Mouse (Mus musculus): ENCODE results near the gene Adcy6. TPM values are rescaled to one million over a fixed set of nuclear protein-coding genes. Genes with fewer than 3 reads are reported as not detected.
A peak's percentile ranks its signal among the peaks of the same experiment; 100 is the strongest.
"Not testable (repeated sequence)": the region's sequence is repeated elsewhere in the genome, so short reads cannot be mapped to it uniquely, and the experiment has no call there.

Gene Adcy6
- polyA plus RNA-seq, 1 experiment from 2014 or later, result 9.9 TPM

DNA sequence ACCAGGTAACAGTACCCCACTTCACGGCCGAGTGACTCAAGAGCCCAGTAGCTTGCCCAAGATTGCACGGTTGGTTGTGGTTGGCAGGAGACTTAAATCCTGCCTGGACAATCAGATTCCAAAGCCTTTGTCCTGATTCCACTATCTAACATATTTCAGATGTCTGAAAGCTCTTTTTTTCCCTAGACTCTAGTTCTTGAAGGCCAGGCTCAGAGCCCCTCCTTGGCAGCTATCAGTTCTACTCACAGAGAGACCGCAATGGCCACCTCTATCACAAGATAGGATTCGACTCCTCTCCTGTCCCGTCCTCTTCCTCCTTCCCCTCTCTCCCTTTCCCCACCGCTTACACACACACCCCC, 8.1 kb downstream of the Adcy6 start:
- Histone ChIP-seq H3K9ac (ENCODE audit: low read depth, low read length) (no peak overlapping the region), H3K4me2 (ENCODE audit: low read length) (peak overlapping the region; percentile 8; the same call in 1 of the 2 replicates), H3K27me3 (ENCODE audit: control insufficient read depth, insufficient read depth, low read depth, low read length) (no peaks in the 10 kb centered on the region), H3K36me3 (ENCODE audit: control insufficient read depth, insufficient read depth, low read length) (peaks cover 23% of the 10 kb centered on the region), H3K27ac (ENCODE audit: low read length) (no peak overlapping the region), H3K4me1 (ENCODE audit: control insufficient read depth, insufficient read depth, low read length) (peaks cover 10% of the 10 kb centered on the region), H3K4me3 (ENCODE audit: low read depth, low read length) (no peak overlapping the region), H3K9me3 (replicated peaks; ENCODE audit: control insufficient read depth, low read length, poor library complexity, severe bottlenecking) (no peaks in the 10 kb centered on the region)
- no peak for ATAC-seq
- 86% methylated on average over 7 of the region's 7 CpGs for WGBS

DNA sequence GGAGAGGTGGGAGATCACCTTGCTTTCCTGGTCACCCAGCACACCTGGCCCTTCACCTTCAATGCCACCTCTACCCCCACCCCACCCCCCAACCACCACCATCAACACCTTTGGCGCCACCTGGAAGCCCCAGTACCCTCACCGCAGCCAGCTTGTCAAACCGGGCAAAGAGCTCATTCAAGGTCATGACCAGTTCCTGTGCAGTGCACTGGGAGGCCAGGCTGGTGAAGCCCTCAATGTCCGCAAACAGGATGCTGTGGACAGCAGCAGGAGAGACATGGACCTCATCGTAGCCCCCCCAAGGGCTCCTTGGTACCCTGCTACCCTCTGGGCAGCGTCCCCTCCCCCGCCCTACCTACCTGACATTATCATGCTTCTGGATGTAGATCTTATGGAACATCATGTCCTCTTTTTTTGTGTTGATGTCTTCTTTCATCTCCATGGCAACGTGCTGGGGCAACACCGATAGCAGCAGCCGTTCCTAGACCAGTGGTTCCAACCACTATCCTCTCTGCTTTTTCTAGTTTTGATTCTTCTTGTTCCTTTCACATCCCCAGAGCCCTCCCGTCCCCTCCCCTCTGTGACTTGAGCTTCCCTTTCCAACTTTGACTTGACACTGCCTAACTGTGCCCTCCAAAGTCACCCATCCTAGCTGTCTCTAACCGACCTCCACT, 9.7 kb downstream of the Adcy6 start:
- no peaks in the 10 kb centered on the region for H3K9me3 ChIP-seq (replicated peaks; ENCODE audit: control insufficient read depth, low read length, poor library complexity, severe bottlenecking)
- H3K9ac ChIP-seq (ENCODE audit: low read depth, low read length), result no peak overlapping the region
- no peak overlapping the region for H3K4me3 ChIP-seq (ENCODE audit: low read depth, low read length)
- no peak overlapping the region for H3K27ac ChIP-seq (ENCODE audit: low read length)
- H3K4me1 ChIP-seq (ENCODE audit: control insufficient read depth, insufficient read depth, low read length), result peaks cover 8% of the 10 kb centered on the region
- WGBS, result 86% methylated on average over 12 of the region's 12 CpGs
- no peak overlapping the region for H3K4me2 ChIP-seq (ENCODE audit: low read length)
- no peaks in the 10 kb centered on the region for H3K27me3 ChIP-seq (ENCODE audit: control insufficient read depth, insufficient read depth, low read depth, low read length)
- ATAC-seq, result no peak
- H3K36me3 ChIP-seq (ENCODE audit: control insufficient read depth, insufficient read depth, low read length), result peaks cover 32% of the 10 kb centered on the region

DNA sequence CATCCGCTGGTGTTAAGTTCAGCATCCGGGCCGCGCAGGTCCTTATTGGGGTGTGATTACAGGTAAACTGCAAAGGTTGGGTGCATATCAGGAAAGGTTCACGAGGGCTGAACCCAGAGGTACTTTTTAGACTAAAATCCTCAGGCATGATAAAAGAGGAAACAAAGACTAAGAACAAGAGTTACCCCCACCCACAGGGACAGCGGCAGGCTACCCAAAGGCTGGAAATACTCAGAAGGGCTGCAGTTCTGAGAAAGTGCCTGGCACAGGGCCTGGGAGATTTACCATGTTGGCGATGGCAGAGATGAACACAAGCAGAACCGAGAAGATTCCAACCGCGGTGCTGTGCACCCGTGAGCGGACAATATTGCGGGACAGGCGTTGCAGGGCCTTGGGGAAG, 13.3 kb downstream of the Adcy6 start:
- WGBS, result 96% methylated on average over 14 of the region's 14 CpGs
- peaks cover 49% of the 10 kb centered on the region for H3K36me3 ChIP-seq (ENCODE audit: control insufficient read depth, insufficient read depth, low read length)

DNA sequence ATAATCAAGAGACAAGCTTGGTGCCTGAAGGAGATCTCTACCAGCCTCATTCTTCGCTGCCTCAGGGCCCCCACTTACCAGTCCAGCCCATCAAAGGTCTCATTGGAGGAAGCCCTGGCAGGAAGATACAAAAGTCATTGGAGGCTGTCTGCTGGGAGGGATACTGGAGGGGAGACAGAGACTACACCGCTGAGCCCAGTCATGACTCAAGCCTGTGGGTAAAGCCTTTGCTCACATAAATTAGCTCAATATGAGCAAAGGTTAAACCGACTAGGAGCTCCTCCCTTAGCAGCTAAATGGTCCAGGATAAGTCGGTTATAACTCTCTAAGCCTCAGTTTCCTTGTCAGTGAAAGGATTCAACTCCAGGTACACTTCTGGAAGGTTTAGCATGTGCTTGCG, 14.8 kb downstream of the Adcy6 start:
- Histone ChIP-seq H3K36me3 (ENCODE audit: control insufficient read depth, insufficient read depth, low read length) (peaks cover 49% of the 10 kb centered on the region), H3K9me3 (replicated peaks; ENCODE audit: control insufficient read depth, low read length, poor library complexity, severe bottlenecking) (no peaks in the 10 kb centered on the region), H3K9ac (ENCODE audit: low read depth, low read length) (no peak overlapping the region), H3K4me2 (ENCODE audit: low read length) (no peak overlapping the region), H3K4me3 (ENCODE audit: low read depth, low read length) (no peak overlapping the region), H3K4me1 (ENCODE audit: control insufficient read depth, insufficient read depth, low read length) (no peaks in the 10 kb centered on the region), H3K27ac (ENCODE audit: low read length) (no peak overlapping the region), H3K27me3 (ENCODE audit: control insufficient read depth, insufficient read depth, low read depth, low read length) (no peaks in the 10 kb centered on the region)
- WGBS, result 95% methylated on average over 5 of the region's 5 CpGs
- ATAC-seq, result no peak

More for the DNA sequence above, 13.3 kb downstream of the Adcy6 start:
- Histone ChIP-seq H3K27ac (ENCODE audit: low read length) (no peak overlapping the region), H3K4me3 (ENCODE audit: low read depth, low read length) (no peak overlapping the region), H3K4me1 (ENCODE audit: control insufficient read depth, insufficient read depth, low read length) (no peaks in the 10 kb centered on the region), H3K27me3 (ENCODE audit: control insufficient read depth, insufficient read depth, low read depth, low read length) (no peaks in the 10 kb centered on the region), H3K4me2 (ENCODE audit: low read length) (no peak overlapping the region), H3K9ac (ENCODE audit: low read depth, low read length) (no peak overlapping the region), H3K9me3 (replicated peaks; ENCODE audit: control insufficient read depth, low read length, poor library complexity, severe bottlenecking) (no peaks in the 10 kb centered on the region)
- ATAC-seq, result no peak

DNA sequence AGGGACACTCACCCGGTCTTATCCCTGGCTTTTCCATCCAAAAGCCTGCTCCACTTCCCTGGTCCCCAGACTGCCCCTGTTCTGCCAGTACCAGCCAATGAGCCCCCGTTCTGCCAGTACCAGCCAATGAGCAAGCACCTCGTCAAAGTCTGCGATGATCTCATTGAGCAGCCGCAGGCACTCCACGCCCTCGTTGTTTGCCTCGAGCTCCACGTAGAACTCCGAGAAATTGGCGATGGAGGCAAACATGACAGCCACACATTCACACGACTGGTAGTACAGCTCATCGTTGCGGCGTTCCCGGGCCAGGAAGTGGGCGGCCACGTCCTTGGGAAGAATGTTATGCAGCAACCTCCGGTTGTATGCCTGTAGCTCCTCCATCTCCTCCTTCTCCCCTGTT, 15.7 kb downstream of the Adcy6 start:
- no peak for ATAC-seq
- Histone ChIP-seq H3K27ac (ENCODE audit: low read length) (no peak overlapping the region), H3K9me3 (replicated peaks; ENCODE audit: control insufficient read depth, low read length, poor library complexity, severe bottlenecking) (no peaks in the 10 kb centered on the region), H3K36me3 (ENCODE audit: control insufficient read depth, insufficient read depth, low read length) (peaks cover 46% of the 10 kb centered on the region), H3K4me3 (ENCODE audit: low read depth, low read length) (no peak overlapping the region), H3K27me3 (ENCODE audit: control insufficient read depth, insufficient read depth, low read depth, low read length) (no peaks in the 10 kb centered on the region), H3K4me2 (ENCODE audit: low read length) (no peak overlapping the region), H3K4me1 (ENCODE audit: control insufficient read depth, insufficient read depth, low read length) (no peaks in the 10 kb centered on the region), H3K9ac (ENCODE audit: low read depth, low read length) (no peak overlapping the region)
- WGBS, result 84% methylated on average over 19 of the region's 19 CpGs

DNA sequence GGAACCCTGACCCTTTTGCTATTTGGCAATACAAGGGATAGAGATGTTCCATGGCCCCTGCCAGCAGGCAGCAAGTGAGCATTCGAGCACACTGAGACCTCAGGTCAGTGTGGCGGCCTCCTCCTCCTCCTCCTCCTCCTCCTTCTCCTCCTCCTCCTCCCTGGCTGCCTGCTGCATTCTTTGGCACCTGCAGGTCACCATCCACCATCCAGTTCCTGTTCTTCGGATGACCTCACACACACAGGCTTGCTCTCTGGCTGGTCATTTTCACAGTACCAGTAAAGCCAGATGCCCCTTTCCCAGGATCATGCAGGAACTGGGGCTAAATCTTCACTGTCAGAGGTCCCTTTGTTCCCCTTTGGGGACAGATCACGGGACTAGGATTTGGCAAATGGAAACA, 18.5 kb downstream of the Adcy6 start:
- Histone ChIP-seq H3K9ac (ENCODE audit: low read depth, low read length) (no peak overlapping the region), H3K27ac (ENCODE audit: low read length) (no peak overlapping the region), H3K4me1 (ENCODE audit: control insufficient read depth, insufficient read depth, low read length) (no peaks in the 10 kb centered on the region), H3K27me3 (ENCODE audit: control insufficient read depth, insufficient read depth, low read depth, low read length) (no peaks in the 10 kb centered on the region), H3K4me3 (ENCODE audit: low read depth, low read length) (no peak overlapping the region), H3K9me3 (replicated peaks; ENCODE audit: control insufficient read depth, low read length, poor library complexity, severe bottlenecking) (no peaks in the 10 kb centered on the region), H3K36me3 (ENCODE audit: control insufficient read depth, insufficient read depth, low read length) (peaks cover 30% of the 10 kb centered on the region), H3K4me2 (ENCODE audit: low read length) (no peak overlapping the region)
- 56% methylated on average over 4 of the region's 4 CpGs for WGBS
- ATAC-seq, result no peak

DNA sequence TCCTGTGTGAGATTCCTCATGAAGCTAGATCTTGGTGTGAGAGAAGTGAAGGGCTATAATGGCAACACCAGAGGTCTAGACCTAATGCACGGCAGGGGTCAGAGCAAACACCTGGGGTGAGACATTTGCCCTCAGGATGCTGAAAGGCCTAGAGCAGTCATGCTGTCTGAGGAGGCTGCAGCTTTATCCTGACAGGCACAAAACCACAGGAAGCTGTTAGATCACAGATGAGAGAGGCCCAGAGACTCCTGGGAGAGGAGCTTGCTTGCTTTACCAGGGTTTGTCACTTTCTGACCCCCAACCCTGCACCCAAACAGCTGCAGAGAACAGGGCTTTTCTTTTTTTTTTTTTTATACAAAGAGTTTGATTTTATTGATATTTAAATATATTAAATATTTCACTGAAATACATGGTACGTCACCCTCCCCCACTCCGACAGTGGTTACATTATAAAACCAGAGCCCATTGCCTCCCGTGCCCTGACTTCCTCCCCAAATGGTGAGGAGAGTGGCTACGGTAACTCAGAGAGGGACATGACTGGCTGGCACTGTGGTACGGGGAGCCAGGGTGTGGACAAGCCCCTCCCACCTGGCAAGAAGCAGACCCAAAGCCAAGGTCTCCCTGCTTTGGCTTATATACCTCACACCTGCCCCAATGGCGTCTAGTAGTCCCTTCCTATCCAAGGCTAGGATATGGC, 20.1 kb downstream of the Adcy6 start:
- H3K9me3 ChIP-seq (replicated peaks; ENCODE audit: control insufficient read depth, low read length, poor library complexity, severe bottlenecking), result no peaks in the 10 kb centered on the region
- no peaks in the 10 kb centered on the region for H3K27me3 ChIP-seq (ENCODE audit: control insufficient read depth, insufficient read depth, low read depth, low read length)

DNA sequence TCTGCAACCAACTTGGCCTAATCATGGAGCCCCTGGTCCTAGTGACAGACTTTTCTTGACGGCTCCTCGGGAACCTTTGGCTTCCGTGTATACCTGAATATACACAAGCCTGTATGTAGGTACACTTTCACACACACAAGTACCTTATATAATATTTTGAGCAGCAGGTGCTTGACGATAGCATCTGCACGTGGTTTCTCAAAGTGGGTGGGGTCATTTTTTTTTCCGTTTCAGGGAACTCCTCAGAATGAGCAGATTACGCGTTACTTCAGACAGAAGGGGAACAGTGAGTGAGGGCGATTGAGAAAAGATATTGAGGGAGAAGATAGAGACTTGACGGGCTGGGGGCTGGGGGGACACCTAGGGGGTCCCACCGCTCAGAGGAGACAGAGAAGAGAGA, 22.1 kb downstream of the Adcy6 start:
- 92% methylated on average over 11 of the region's 11 CpGs for WGBS
- H3K4me2 ChIP-seq (ENCODE audit: low read length), result no peak overlapping the region
- no peaks in the 10 kb centered on the region for H3K9me3 ChIP-seq (replicated peaks; ENCODE audit: control insufficient read depth, low read length, poor library complexity, severe bottlenecking)

More for the DNA sequence above, 20.1 kb downstream of the Adcy6 start:
- ATAC-seq, result no peak
- 83% methylated on average over 7 of the region's 7 CpGs for WGBS
- H3K4me1 ChIP-seq (ENCODE audit: control insufficient read depth, insufficient read depth, low read length), result no peaks in the 10 kb centered on the region
- H3K27ac ChIP-seq (ENCODE audit: low read length), result no peak overlapping the region
- H3K4me2 ChIP-seq (ENCODE audit: low read length), result no peak overlapping the region
- peaks cover 20% of the 10 kb centered on the region for H3K36me3 ChIP-seq (ENCODE audit: control insufficient read depth, insufficient read depth, low read length)
- no peak overlapping the region for H3K9ac ChIP-seq (ENCODE audit: low read depth, low read length)
- no peak overlapping the region for H3K4me3 ChIP-seq (ENCODE audit: low read depth, low read length)

DNA sequence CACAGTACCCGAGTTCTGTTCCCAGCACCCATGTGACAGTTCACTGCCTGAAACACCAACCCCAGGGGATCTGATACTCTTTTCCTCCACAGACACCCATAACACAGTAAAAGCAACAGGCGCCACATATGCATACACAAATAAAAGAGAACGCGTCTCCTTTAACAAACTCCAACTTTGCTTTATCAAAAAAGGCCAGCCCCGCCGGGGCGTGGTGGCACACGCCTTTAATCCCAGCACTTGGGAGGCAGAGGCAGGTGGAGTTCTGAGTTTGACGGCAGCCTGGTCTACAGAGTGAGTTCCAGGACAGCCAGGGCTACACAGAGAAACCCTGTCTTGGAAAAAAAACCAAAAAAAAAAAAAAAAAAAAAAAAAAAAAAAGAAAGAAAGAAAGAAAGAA, 23.7 kb downstream of the Adcy6 start:
- not testable (repeated sequence) for H3K9me3 ChIP-seq (replicated peaks; ENCODE audit: control insufficient read depth, low read length, poor library complexity, severe bottlenecking); H3K36me3 ChIP-seq (ENCODE audit: control insufficient read depth, insufficient read depth, low read length); H3K4me1 ChIP-seq (ENCODE audit: control insufficient read depth, insufficient read depth, low read length); H3K4me3 ChIP-seq (ENCODE audit: low read depth, low read length); ATAC-seq; H3K9ac ChIP-seq (ENCODE audit: low read depth, low read length); H3K27ac ChIP-seq (ENCODE audit: low read length); H3K27me3 ChIP-seq (ENCODE audit: control insufficient read depth, insufficient read depth, low read depth, low read length); H3K4me2 ChIP-seq (ENCODE audit: low read length)
- WGBS, result 93% methylated on average over 9 of the region's 9 CpGs

More for the DNA sequence above, 22.1 kb downstream of the Adcy6 start:
- ATAC-seq, result no peak
- no peak overlapping the region for H3K9ac ChIP-seq (ENCODE audit: low read depth, low read length)
- H3K4me3 ChIP-seq (ENCODE audit: low read depth, low read length), result no peak overlapping the region
- no peak overlapping the region for H3K27ac ChIP-seq (ENCODE audit: low read length)
- no peaks in the 10 kb centered on the region for H3K4me1 ChIP-seq (ENCODE audit: control insufficient read depth, insufficient read depth, low read length)
- no peaks in the 10 kb centered on the region for H3K27me3 ChIP-seq (ENCODE audit: control insufficient read depth, insufficient read depth, low read depth, low read length)
- peaks cover 6% of the 10 kb centered on the region for H3K36me3 ChIP-seq (ENCODE audit: control insufficient read depth, insufficient read depth, low read length)
